Mouse (Mus musculus): ENCODE results near the gene Ccdc163.

Ccdc163 gene

GRCm38 (mm10) chr4:116692146-116692545, 16.2 kb upstream of the Ccdc163 start:
- no peak for TF ChIP-seq GATA4 (IDR thresholded peaks at IDR 0.05; ENCODE audit: insufficient replicate concordance, low read length)

GRCm38 (mm10) chr4:116693785-116694184, 14.5 kb upstream of the Ccdc163 start:
- TF ChIP-seq GATA4 (IDR thresholded peaks at IDR 0.05; ENCODE audit: insufficient replicate concordance, low read length): no peak

DNA sequence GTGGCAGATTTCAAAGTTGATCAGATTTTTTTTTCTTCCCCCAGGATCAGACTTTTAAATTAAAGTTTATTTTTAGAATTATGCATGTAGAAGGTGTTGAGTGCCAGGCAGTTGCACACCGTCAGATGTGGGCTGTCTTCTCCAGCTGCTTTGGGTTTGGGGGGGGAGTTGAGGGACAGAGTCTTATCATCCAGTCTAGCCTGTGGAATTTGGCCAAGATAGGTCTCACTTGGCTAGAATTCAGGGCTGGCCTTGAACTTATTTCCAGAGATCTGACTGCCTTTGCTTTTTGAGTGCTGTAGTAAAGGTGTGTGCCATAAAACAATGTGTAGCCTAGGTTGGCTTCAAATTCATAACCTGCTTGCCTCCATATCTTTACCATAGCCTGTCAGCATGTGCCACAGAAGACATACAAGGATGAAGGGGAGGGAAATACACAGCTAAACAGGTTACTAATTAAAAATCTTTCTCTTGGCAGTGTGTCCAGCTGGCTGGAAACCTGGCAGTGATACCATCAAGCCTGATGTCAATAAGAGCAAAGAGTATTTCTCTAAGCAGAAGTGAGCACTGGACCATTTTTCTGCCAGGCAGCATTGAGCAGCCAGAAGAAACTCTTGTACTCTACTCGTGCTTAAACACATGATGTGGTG, 9.5 kb upstream of the Ccdc163 start:
- TF ChIP-seq GATA4 (IDR thresholded peaks at IDR 0.05; ENCODE audit: insufficient replicate concordance, low read length): peak; percentile 44; the same call in 1 of the 2 replicates

- no peak for TF ChIP-seq GATA4 (IDR thresholded peaks at IDR 0.05; ENCODE audit: insufficient replicate concordance, low read length)
Observed at GRCm38 (mm10) chr4:116700964-116701363, 7.3 kb upstream of the Ccdc163 start.

DNA sequence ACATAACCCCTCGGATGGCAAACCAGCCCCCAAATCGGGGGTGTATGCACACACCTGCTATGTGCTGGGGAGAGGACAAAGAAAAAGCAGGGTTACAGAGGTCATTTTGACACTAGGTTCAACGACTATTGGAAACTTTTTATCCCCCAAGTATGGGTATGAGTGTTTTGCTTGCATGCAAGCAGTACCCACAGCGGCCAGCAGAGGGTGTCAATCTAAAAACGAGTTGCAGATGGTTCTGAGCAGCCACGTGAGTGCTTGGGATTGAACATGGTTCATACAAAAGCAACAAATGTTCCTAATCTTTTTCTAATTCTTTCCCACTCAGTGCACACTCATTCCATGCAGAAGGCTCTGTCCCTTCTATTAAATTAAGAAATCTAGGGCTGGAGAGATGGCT, 4.5 kb upstream of the Ccdc163 start:
- TF ChIP-seq GATA4 (IDR thresholded peaks at IDR 0.05; ENCODE audit: insufficient replicate concordance, low read length): no peak

- no peak for TF ChIP-seq GATA4 (IDR thresholded peaks at IDR 0.05; ENCODE audit: insufficient replicate concordance, low read length)
Observed at GRCm38 (mm10) chr4:116707666-116708065, 643 bp upstream of the Ccdc163 start.

DNA sequence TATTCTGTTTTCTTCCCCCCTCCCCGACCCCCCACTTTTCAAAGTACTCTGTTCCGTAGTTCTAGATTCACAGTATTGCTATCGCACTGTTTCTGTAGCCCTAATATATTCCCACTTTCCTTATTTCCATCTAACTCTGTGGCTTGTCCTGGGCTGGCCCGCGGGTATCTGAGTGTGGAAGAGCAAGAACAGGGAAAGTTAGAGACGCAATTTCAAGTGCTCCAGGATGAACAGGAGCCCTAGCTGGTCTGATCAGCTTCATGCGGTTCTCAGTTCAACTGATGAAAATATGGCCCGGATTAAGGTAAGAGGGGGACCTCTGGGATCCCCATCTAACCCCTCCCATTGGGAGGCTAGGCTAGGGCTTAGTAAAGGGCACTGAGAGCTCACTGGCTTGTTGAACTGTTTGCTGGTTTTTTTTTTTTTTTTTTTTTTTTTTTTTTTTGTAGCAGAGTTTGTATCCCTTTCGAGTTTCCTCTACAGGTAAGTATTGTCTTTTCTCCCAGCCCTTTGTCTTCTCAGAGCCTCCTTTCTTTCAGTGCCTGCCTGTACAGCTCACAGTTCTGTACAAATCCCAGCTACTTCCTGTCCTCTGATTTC, 582 bp downstream of the Ccdc163 start:
- no peak for TF ChIP-seq GATA4 (IDR thresholded peaks at IDR 0.05; ENCODE audit: insufficient replicate concordance, low read length)

- TF ChIP-seq GATA4 (IDR thresholded peaks at IDR 0.05; ENCODE audit: insufficient replicate concordance, low read length): no peak
Observed at GRCm38 (mm10) chr4:116710154-116710553, 1.8 kb downstream of the Ccdc163 start.

GRCm38 (mm10) chr4:116712536-116712935, 4.2 kb downstream of the Ccdc163 start:
- TF ChIP-seq GATA4 (IDR thresholded peaks at IDR 0.05; ENCODE audit: insufficient replicate concordance, low read length): no peak

DNA sequence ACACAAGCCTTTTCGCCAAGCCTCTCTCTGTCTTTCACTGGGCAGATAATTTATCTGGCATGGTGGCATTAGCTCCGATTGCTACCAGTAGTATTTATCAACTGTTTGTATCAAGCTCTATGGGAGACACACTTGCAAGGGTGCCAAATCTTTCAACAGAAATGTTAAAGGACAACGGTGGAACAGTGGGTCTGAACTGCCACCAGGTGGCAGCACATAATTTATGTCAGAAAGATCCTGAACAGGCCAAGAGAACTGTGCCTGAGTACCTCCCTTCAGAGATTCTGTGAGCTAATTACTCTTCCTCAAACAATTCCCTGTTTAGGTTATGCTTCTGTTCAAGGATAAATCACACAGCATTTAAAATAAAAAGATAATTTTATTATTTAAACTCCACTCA, 11.1 kb downstream of the Ccdc163 start:
- TF ChIP-seq GATA4 (IDR thresholded peaks at IDR 0.05; ENCODE audit: insufficient replicate concordance, low read length): no peak

DNA sequence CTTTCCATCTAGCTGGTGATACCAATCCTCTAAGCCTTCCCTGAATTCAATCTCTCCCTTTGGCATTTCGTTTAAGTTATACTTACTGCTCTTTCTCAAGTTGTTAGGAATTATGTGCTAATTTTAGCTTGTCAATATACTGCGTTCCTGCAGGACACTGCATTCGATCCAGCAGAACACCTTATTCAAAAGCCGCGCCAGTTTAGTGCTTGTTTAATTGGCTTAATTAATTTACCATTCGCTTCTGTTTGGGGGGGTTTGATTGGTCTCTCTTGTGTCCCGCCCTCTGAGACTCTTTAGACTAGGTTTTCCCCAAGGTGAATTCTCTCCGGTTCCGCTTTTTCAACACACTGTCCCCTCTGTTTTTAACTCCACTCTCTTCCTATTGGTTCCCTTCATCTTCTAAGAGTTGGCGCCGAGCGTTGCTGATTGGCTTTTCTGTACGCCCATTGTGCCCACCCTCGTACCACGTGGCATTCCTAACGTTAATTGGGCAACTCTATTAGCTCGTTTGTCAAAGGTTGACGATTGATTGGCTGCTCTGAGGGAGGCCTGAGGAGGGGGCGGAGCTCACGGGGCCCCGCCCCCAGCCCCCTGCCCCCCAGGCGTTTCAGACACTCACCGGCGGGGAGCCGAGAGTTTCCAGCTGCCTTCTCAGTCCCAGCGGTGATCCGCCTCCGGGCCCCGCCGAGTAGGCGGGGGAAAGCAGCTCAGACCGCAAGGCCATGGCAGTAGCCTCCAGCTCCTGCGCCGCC, 12.2 kb downstream of the Ccdc163 start, which contains the start of gene Tesk2:
Tesk2 (plus strand) TSS at position 606 of the 755 bp plus-strand sequence.
- no peak for TF ChIP-seq GATA4 (IDR thresholded peaks at IDR 0.05; ENCODE audit: insufficient replicate concordance, low read length)

GRCm38 (mm10) chr4:116721098-116721628, 12.9 kb downstream of the Ccdc163 start:
- TF ChIP-seq GATA4 (IDR thresholded peaks at IDR 0.05; ENCODE audit: insufficient replicate concordance, low read length): no peak

DNA sequence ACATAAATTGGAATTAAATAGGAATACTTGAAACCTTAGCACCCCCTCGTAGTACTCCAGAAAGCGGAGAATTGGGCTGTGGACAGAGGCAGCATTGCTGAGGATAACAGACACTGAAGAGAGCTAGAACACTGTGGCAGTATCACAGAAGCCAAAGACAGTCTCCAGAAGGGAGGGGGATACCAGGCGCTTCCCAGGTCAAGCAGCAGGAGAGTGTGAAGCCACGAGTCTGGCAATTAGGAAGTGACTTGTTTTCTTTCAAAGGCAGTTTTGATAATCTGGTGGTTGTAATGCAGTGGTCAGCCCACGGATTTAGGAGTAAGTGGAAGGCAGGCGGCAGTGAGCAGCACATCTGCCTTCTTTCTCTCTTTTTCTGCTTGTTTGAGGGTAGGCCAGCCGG, 13.9 kb downstream of the Ccdc163 start:
- no peak for TF ChIP-seq GATA4 (IDR thresholded peaks at IDR 0.05; ENCODE audit: insufficient replicate concordance, low read length)

GRCm38 (mm10) chr4:116725444-116725843, 17.1 kb downstream of the Ccdc163 start:
- no peak for TF ChIP-seq GATA4 (IDR thresholded peaks at IDR 0.05; ENCODE audit: insufficient replicate concordance, low read length)

GRCm38 (mm10) chr4:116727401-116727800, 19.1 kb downstream of the Ccdc163 start:
- TF ChIP-seq GATA4 (IDR thresholded peaks at IDR 0.05; ENCODE audit: insufficient replicate concordance, low read length): no peak

DNA sequence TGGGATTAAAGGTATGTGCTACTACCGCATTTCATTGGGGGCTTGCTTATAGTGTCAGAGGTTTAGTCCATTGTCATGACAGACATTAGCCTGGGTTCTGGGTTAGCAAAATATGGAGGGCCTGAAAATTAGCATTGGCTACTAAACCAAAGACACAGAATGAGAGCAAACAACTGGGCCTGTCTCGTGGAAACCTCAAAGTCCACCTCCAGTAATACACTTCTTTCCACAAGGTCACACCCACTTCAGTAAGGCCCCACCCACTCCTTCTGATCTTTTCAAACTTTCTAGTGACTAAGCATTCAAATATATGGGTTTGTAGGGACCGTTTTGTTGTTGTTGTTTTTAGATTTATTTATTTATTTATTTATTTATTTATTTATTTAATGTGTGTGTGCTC, 21.2 kb downstream of the Ccdc163 start:
- no peak for TF ChIP-seq GATA4 (IDR thresholded peaks at IDR 0.05; ENCODE audit: insufficient replicate concordance, low read length)
